In the genomic region with DNA sequence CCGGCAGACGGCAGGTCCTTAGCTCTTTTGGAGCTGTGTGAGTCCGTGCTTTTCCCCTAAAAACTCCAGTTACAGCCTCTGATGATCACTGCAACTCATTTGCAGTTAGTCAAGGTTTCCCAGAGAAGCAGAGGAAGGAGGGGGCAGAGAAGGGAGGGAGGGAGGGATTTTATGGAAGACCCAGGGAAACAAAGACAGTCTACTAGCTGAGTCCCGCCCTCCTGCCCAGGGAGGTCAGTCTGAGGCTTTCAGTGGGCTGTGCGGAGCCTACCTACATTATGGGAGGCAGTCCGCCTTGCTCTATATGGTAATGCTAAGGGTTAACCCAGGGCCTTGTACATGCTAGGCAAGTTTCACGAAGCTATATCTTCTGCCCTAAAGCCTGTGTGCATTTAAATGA, we compare ENCODE assay signal across 23 mouse cellular contexts. TPM values are rescaled to one million over a fixed set of nuclear protein-coding genes. Genes with fewer than 3 reads are reported as not detected.
A peak's percentile ranks its signal among the peaks of the same experiment; 100 is the strongest.
DNase-seq lines count a peak whose midpoint lies in the region; ATAC-seq and TF ChIP-seq lines count a peak whose summit lies in the region.
"Had no signal": no experiment of that assay in that cellular context is flagged by ENCODE, and none has a peak within 500 bp of the region (broad histone marks: within the 10 kb centered on the region; RNA-seq: fewer than 3 reads in every experiment).

No protein-coding gene starts in this region.

- H3K4me3 ChIP-seq in kidney, embryonic 15.5 days (replicated peaks): no peak overlapping the region
- no peak overlapping the region for H3K4me3 ChIP-seq in neural tube, embryonic 11.5 days (ENCODE audit: low read depth, low read length)
- no peak overlapping the region for H3K4me3 ChIP-seq in cerebellum, adult 2 months (replicated peaks; ENCODE audit: insufficient read depth, low read depth, low read length)
- H3K4me3 ChIP-seq: forebrain, embryonic 15.5 days; intestine, embryonic 15.5 days had no signal

- peak; percentile 60 for DNase-seq in embryo, embryonic 10 days (ENCODE audit: low spot score)
- DNase-seq in embryo, embryonic 9.5 days (ENCODE audit: extremely low spot score): no peak
- DNase-seq in kidney, postnatal 36 days: no peak
- DNase-seq in neural tube, embryonic 11.5 days (ENCODE audit: low spot score): peak; percentile 21
- no peak for DNase-seq in neural tube, embryonic 10.5 days (ENCODE audit: extremely low spot score, low spot score)
- DNase-seq in layer of hippocampus, postnatal 10 days (ENCODE audit: low spot score in 2 of 2): no peak
- no peak for DNase-seq in cerebellum, adult 2 months
- DNase-seq: adrenal gland, adult 8-10 months; cerebellum, adult 18-20 months; cerebellum, postnatal 25 days; kidney, adult 9 months; kidney, postnatal 4 days; retina, postnatal 1 day; right cerebral cortex, postnatal 25 days; spleen, adult 18-20 months; thymus, postnatal 14 days had no signal

- TF ChIP-seq POLR2A in cerebellum, adult 2 months (IDR thresholded peaks at IDR 0.05; ENCODE audit: borderline replicate concordance, insufficient read depth, low read length): no peak

- 28% methylated on average over 7 of the region's 7 CpGs for WGBS in kidney, embryonic 15.5 days
- WGBS in neural tube, embryonic 11.5 days: 19% methylated on average over 7 of the region's 7 CpGs
- whole genome bisulfite sequencing in cerebellum, adult 2 months: 53% methylated on average over 7 of the region's 7 CpGs

- H3K27ac ChIP-seq in kidney, embryonic 15.5 days: no peak overlapping the region
- H3K27ac ChIP-seq in neural tube, embryonic 11.5 days (ENCODE audit: low read depth, low read length): no peak overlapping the region
- no peak overlapping the region for H3K27ac ChIP-seq in cerebellum, adult 2 months (ENCODE audit: insufficient read depth, low read length)
- H3K27ac ChIP-seq: forebrain, embryonic 15.5 days; intestine, embryonic 15.5 days; macrophage had no signal

- H3K9ac ChIP-seq in kidney, embryonic 15.5 days: no peak overlapping the region
- H3K9ac ChIP-seq in neural tube, embryonic 11.5 days (ENCODE audit: low read length): no peak overlapping the region
- H3K9ac ChIP-seq: forebrain, embryonic 15.5 days; intestine, embryonic 15.5 days had no signal

- H3K9me3 ChIP-seq in kidney, embryonic 15.5 days (replicated peaks): no peaks in the 10 kb centered on the region
- no peaks in the 10 kb centered on the region for H3K9me3 ChIP-seq in neural tube, embryonic 11.5 days (ENCODE audit: control insufficient read depth, low read length)
- H3K9me3 ChIP-seq: forebrain, embryonic 15.5 days; intestine, embryonic 15.5 days had no signal

- H3K27me3 ChIP-seq in kidney, embryonic 15.5 days: no peaks in the 10 kb centered on the region
- no peaks in the 10 kb centered on the region for H3K27me3 ChIP-seq in neural tube, embryonic 11.5 days (ENCODE audit: control insufficient read depth, insufficient read depth, low read length)
- H3K27me3 ChIP-seq in cerebellum, adult 2 months (ENCODE audit: control insufficient read depth, insufficient read depth, low read length): no peaks in the 10 kb centered on the region
- H3K27me3 ChIP-seq: forebrain, embryonic 15.5 days; intestine, embryonic 15.5 days had no signal

- H3K4me1 ChIP-seq in kidney, embryonic 15.5 days: peaks cover 9% of the 10 kb centered on the region; the same call in 1 of the 2 replicates
- H3K4me1 ChIP-seq in neural tube, embryonic 11.5 days (ENCODE audit: control insufficient read depth, insufficient read depth, low read length): peaks cover 5% of the 10 kb centered on the region; the same call in 1 of the 2 replicates
- H3K4me1 ChIP-seq in cerebellum, adult 2 months (ENCODE audit: control insufficient read depth, insufficient read depth, low read length): no peaks in the 10 kb centered on the region
- H3K4me1 ChIP-seq: forebrain, embryonic 15.5 days; intestine, embryonic 15.5 days had no signal

- TF ChIP-seq CTCF in cerebellum, adult 2 months (IDR thresholded peaks at IDR 0.05; ENCODE audit: borderline replicate concordance, insufficient read depth, low read depth, low read length): no peak

- no peaks in the 10 kb centered on the region for H3K36me3 ChIP-seq in kidney, embryonic 15.5 days
- no peaks in the 10 kb centered on the region for H3K36me3 ChIP-seq in neural tube, embryonic 11.5 days (ENCODE audit: control insufficient read depth, insufficient read depth, low read length)
- H3K36me3 ChIP-seq: forebrain, embryonic 15.5 days; intestine, embryonic 15.5 days had no signal

- H3K4me2 ChIP-seq in kidney, embryonic 15.5 days: peak overlapping the region; percentile 12; the same call in 1 of the 2 replicates
- no peak overlapping the region for H3K4me2 ChIP-seq in neural tube, embryonic 11.5 days (ENCODE audit: low read depth)
- H3K4me2 ChIP-seq: forebrain, embryonic 15.5 days; heart, embryonic 11.5 days; intestine, embryonic 15.5 days had no signal

- ATAC-seq in kidney, embryonic 15.5 days (replicated peaks; ENCODE audit: low FRiP score): no peak
- no peak for ATAC-seq in neural tube, embryonic 11.5 days (ENCODE audit: insufficient read depth, low FRiP score, low TSS enrichment)
- ATAC-seq: activated CD4-positive, CD25-positive, alpha-beta regulatory T cell, adult 4 months; forebrain, embryonic 15.5 days; intestine, embryonic 15.5 days; lung, postnatal 0 days had no signal

RNA-seq across cellular contexts. Expression of gene Bag3, which starts 9.9 kb away (rescaled TPM):
- 12.7 and 14.2 TPM in 2 replicates for polyA plus RNA-seq in kidney, embryonic 15.5 days (2015; fragmentation: Nextera tagmentation; extraction: Ambion mirVana)
- polyA plus RNA-seq in neural tube, embryonic 11.5 days (2014; fragmentation: Nextera tagmentation; extraction: Ambion mirVana): 6.0 and 7.2 TPM in 2 replicates
- 1 to 10 TPM; 7.1 to 7.8 TPM for total RNA-seq in layer of hippocampus, postnatal 10 days (2021)
- 17.3 and 19.0 TPM in 2 replicates for polyA plus RNA-seq in cerebellum, adult 2 months (2012; rRNA removed)

RNA-seq across cellular contexts. Expression of gene Tial1, which starts 52.0 kb away (rescaled TPM):
- 24.0 and 27.1 TPM in 2 replicates for polyA plus RNA-seq in kidney, embryonic 15.5 days (2015; fragmentation: Nextera tagmentation; extraction: Ambion mirVana)
- polyA plus RNA-seq in neural tube, embryonic 11.5 days (2014; fragmentation: Nextera tagmentation; extraction: Ambion mirVana): 32.2 and 39.8 TPM in 2 replicates
- 100 to 1,000 TPM; 108 to 128 TPM for total RNA-seq in layer of hippocampus, postnatal 10 days (2021)
- 134 and 136 TPM in 2 replicates for polyA plus RNA-seq in cerebellum, adult 2 months (2012; rRNA removed)

Comparison
In these comparisons a context has a peak if more than half of its experiments do, and no peak if none do; other contexts are left out.
1. DNase-seq: peak in embryo, embryonic 10 days (single experiment) and neural tube, embryonic 11.5 days (single experiment); none in embryo, embryonic 9.5 days (single experiment), kidney, postnatal 36 days (0 of 2), neural tube, embryonic 10.5 days (single experiment), layer of hippocampus, postnatal 10 days (0 of 2) and cerebellum, adult 2 months (0 of 2).